Mouse (Mus musculus): Measurements from ENCODE around the gene Gm6899. TPM values are rescaled to one million over a fixed set of nuclear protein-coding genes. Genes with fewer than 3 reads are reported as not detected.

Gene Gm6899
- polyA plus RNA-seq, 1 experiment, result not detected

DNA sequence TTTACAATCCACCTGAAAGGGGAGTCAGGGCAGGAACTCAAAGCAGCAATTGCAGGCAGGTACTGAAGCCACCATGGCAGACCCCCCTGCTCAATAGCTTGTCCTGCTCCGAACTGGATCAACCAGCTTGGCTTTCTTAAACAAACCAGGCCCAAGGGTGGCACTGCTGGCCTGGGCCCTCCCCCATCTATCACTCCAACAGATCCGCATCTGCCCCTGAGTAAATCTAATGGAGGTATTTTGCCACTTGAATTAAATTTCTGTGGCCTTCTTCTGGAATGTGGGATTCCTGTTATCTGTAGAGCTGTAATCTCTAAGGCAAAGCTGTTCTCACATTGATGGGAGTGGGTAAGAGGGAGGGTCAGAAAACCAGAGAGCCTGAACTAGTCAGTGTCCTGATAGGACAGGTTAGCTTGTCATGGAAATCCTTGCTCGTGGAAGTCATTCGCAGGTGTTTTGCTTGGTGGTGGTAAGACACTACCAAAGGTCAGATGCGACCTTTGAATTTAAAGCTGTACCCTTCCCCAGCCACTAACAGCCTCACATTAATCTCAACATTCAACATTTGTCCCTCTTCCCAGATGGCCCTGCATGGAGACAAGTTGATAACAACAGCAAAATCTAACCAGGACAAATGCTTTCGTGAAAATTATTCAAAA lies 517 bp upstream of the Gm6899 start:
- Histone ChIP-seq H3K36me3 (ENCODE audit: control insufficient read depth, insufficient read depth, low read length) (peaks cover 1% of the 10 kb centered on the region; the same call in 1 of the 2 replicates), H3K4me3 (ENCODE audit: extremely low read depth, insufficient read depth, insufficient read length) (peak overlapping the region; percentile 73), H3K4me1 (ENCODE audit: control insufficient read depth, insufficient read depth, insufficient read length) (peaks cover 4% of the 10 kb centered on the region; the same call in 1 of the 2 replicates), H3K27ac (ENCODE audit: insufficient read depth, low read length) (peak overlapping the region; percentile 38; the same call in 1 of the 2 replicates), H3K27me3 (ENCODE audit: control insufficient read depth, insufficient read depth, low read length) (no peaks in the 10 kb centered on the region)
- no peak for TF ChIP-seq POLR2A (IDR thresholded peaks at IDR 0.05; ENCODE audit: low read depth, low read length)
- TF ChIP-seq CTCF (IDR thresholded peaks at IDR 0.05; ENCODE audit: extremely low read depth, insufficient read depth, insufficient read length, insufficient replicate concordance), result no peak
- no peak for DNase-seq (ENCODE audit: low read depth in 1 of 2, low spot score in 2 of 2)
- 41% methylated on average over 6 of the region's 6 CpGs for WGBS

GRCm38 (mm10) chr11:26594487-26594886 lies 1.4 kb downstream of the Gm6899 start:
- peaks cover 1% of the 10 kb centered on the region; the same call in 1 of the 2 replicates for H3K36me3 ChIP-seq (ENCODE audit: control insufficient read depth, insufficient read depth, low read length)
- H3K4me1 ChIP-seq (ENCODE audit: control insufficient read depth, insufficient read depth, insufficient read length), result peaks cover 4% of the 10 kb centered on the region; the same call in 1 of the 2 replicates
- no peak overlapping the region for H3K27ac ChIP-seq (ENCODE audit: insufficient read depth, low read length)
- TF ChIP-seq CTCF (IDR thresholded peaks at IDR 0.05; ENCODE audit: extremely low read depth, insufficient read depth, insufficient read length, insufficient replicate concordance), result no peak
- 47% methylated on average over 1 of the region's 1 CpGs for WGBS
- no peak overlapping the region for H3K4me3 ChIP-seq (ENCODE audit: extremely low read depth, insufficient read depth, insufficient read length)
- no peak for DNase-seq (ENCODE audit: low read depth in 1 of 2, low spot score in 2 of 2)
- no peaks in the 10 kb centered on the region for H3K27me3 ChIP-seq (ENCODE audit: control insufficient read depth, insufficient read depth, low read length)

- DNase-seq (ENCODE audit: low read depth in 1 of 2, low spot score in 2 of 2), result no peak
- no peaks in the 10 kb centered on the region for H3K36me3 ChIP-seq (ENCODE audit: control insufficient read depth, insufficient read depth, low read length)
- H3K27ac ChIP-seq (ENCODE audit: insufficient read depth, low read length), result no peak overlapping the region
- no peak overlapping the region for H3K4me3 ChIP-seq (ENCODE audit: extremely low read depth, insufficient read depth, insufficient read length)
- TF ChIP-seq POLR2A (IDR thresholded peaks at IDR 0.05; ENCODE audit: low read depth, low read length), result no peak
- no peak for TF ChIP-seq CTCF (IDR thresholded peaks at IDR 0.05; ENCODE audit: extremely low read depth, insufficient read depth, insufficient read length, insufficient replicate concordance)
- peaks cover 4% of the 10 kb centered on the region; the same call in 1 of the 2 replicates for H3K4me1 ChIP-seq (ENCODE audit: control insufficient read depth, insufficient read depth, insufficient read length)
- H3K27me3 ChIP-seq (ENCODE audit: control insufficient read depth, insufficient read depth, low read length), result no peaks in the 10 kb centered on the region
- 90% methylated on average over 1 of the region's 1 CpGs for WGBS
Measured at GRCm38 (mm10) chr11:26596186-26596585, 3.1 kb downstream of the Gm6899 start.

DNA sequence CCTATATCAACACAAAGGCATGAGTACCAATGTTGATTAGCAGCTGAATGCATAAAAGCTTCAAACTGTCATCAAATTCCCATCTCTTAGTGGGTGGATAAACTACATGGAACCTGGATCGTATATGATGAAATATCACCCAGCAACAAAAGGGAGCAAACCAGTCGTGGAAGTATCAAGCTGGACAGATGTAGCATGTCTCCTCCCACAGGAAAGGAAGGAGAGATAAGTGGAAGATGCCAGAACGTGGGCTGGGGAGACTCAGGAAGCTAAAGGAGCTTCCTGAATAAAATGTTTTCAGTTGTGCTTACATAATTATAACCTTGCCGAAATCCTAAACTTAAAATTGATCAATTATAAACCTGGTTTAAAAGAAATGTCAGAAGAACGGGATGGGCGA lies 4.1 kb downstream of the Gm6899 start:
- peaks cover 4% of the 10 kb centered on the region; the same call in 1 of the 2 replicates for H3K4me1 ChIP-seq (ENCODE audit: control insufficient read depth, insufficient read depth, insufficient read length)
- WGBS, result 65% methylated on average over 6 of the region's 6 CpGs
- DNase-seq (ENCODE audit: low read depth in 1 of 2, low spot score in 2 of 2), result no peak
- no peak overlapping the region for H3K4me3 ChIP-seq (ENCODE audit: extremely low read depth, insufficient read depth, insufficient read length)
- H3K27ac ChIP-seq (ENCODE audit: insufficient read depth, low read length), result no peak overlapping the region
- no peaks in the 10 kb centered on the region for H3K27me3 ChIP-seq (ENCODE audit: control insufficient read depth, insufficient read depth, low read length)
- TF ChIP-seq POLR2A (IDR thresholded peaks at IDR 0.05; ENCODE audit: low read depth, low read length), result no peak
- TF ChIP-seq CTCF (IDR thresholded peaks at IDR 0.05; ENCODE audit: extremely low read depth, insufficient read depth, insufficient read length, insufficient replicate concordance), result no peak
- H3K36me3 ChIP-seq (ENCODE audit: control insufficient read depth, insufficient read depth, low read length), result no peaks in the 10 kb centered on the region

DNA sequence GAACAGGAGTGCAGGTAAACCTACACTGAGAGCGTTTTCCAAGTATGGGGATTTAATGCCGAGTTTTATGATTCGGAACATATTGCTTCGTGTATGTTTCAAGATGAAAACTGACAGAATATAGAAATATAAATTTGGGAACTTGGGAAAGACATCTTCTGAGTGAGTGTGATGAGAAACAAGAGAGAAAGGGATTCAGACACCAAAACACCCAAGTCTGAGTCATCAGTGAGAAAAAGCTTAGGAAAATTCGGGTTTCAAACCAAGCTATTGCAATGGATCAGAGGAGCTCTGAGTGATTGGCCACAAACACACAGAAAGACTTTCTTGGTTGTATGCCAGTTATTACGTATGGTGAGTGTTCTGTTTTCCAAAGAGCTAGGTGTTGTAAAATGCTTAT lies 4.7 kb downstream of the Gm6899 start:
- DNase-seq (ENCODE audit: low read depth in 1 of 2, low spot score in 2 of 2), result no peak
- no peak overlapping the region for H3K27ac ChIP-seq (ENCODE audit: insufficient read depth, low read length)
- H3K4me3 ChIP-seq (ENCODE audit: extremely low read depth, insufficient read depth, insufficient read length), result no peak overlapping the region
- H3K4me1 ChIP-seq (ENCODE audit: control insufficient read depth, insufficient read depth, insufficient read length), result no peaks in the 10 kb centered on the region
- WGBS, result 87% methylated on average over 6 of the region's 6 CpGs
- TF ChIP-seq POLR2A (IDR thresholded peaks at IDR 0.05; ENCODE audit: low read depth, low read length) (no peak), CTCF (IDR thresholded peaks at IDR 0.05; ENCODE audit: extremely low read depth, insufficient read depth, insufficient read length, insufficient replicate concordance) (no peak)
- H3K27me3 ChIP-seq (ENCODE audit: control insufficient read depth, insufficient read depth, low read length), result no peaks in the 10 kb centered on the region
- no peaks in the 10 kb centered on the region for H3K36me3 ChIP-seq (ENCODE audit: control insufficient read depth, insufficient read depth, low read length)

GRCm38 (mm10) chr11:26598876-26599275 lies 5.8 kb downstream of the Gm6899 start:
- WGBS, result 85% methylated on average over 1 of the region's 1 CpGs
- Histone ChIP-seq H3K4me3 (ENCODE audit: extremely low read depth, insufficient read depth, insufficient read length) (no peak overlapping the region), H3K27ac (ENCODE audit: insufficient read depth, low read length) (no peak overlapping the region), H3K27me3 (ENCODE audit: control insufficient read depth, insufficient read depth, low read length) (no peaks in the 10 kb centered on the region), H3K36me3 (ENCODE audit: control insufficient read depth, insufficient read depth, low read length) (no peaks in the 10 kb centered on the region), H3K4me1 (ENCODE audit: control insufficient read depth, insufficient read depth, insufficient read length) (no peaks in the 10 kb centered on the region; the same call in 1 of the 2 replicates)
- no peak for DNase-seq (ENCODE audit: low read depth in 1 of 2, low spot score in 2 of 2)
- TF ChIP-seq CTCF (IDR thresholded peaks at IDR 0.05; ENCODE audit: extremely low read depth, insufficient read depth, insufficient read length, insufficient replicate concordance) (no peak), POLR2A (IDR thresholded peaks at IDR 0.05; ENCODE audit: low read depth, low read length) (no peak)

GRCm38 (mm10) chr11:26600692-26601091 lies 7.7 kb downstream of the Gm6899 start:
- Histone ChIP-seq H3K4me1 (ENCODE audit: control insufficient read depth, insufficient read depth, insufficient read length) (peaks cover 2% of the 10 kb centered on the region), H3K36me3 (ENCODE audit: control insufficient read depth, insufficient read depth, low read length) (no peaks in the 10 kb centered on the region), H3K27me3 (ENCODE audit: control insufficient read depth, insufficient read depth, low read length) (no peaks in the 10 kb centered on the region), H3K4me3 (ENCODE audit: extremely low read depth, insufficient read depth, insufficient read length) (no peak overlapping the region), H3K27ac (ENCODE audit: insufficient read depth, low read length) (0 out of 2 replicates have a peak overlapping the region, but pooled peaks have one; percentile 28)
- TF ChIP-seq POLR2A (IDR thresholded peaks at IDR 0.05; ENCODE audit: low read depth, low read length) (no peak), CTCF (IDR thresholded peaks at IDR 0.05; ENCODE audit: extremely low read depth, insufficient read depth, insufficient read length, insufficient replicate concordance) (no peak)
- no peak for DNase-seq (ENCODE audit: low read depth in 1 of 2, low spot score in 2 of 2)
- WGBS, result 24% methylated on average over 4 of the region's 4 CpGs
